Mouse (Mus musculus) liver, postnatal 0 days (tissue): ENCODE measurements around the gene Ndufs2.

Experiments
- CTCF ChIP-seq: sonication (generic); IDR thresholded peaks from 2 replicates; pipeline ENCODE4 v1.5.1; 2016; ENCODE audit warnings: antibody characterized with exemption, low read depth
- EP300 ChIP-seq: IDR thresholded peaks from 2 replicates; pipeline ENCODE4 v1.6.1; 2016; ENCODE audit warnings: antibody characterized with exemption, low read depth, mild to moderate bottlenecking

- TF ChIP-seq CTCF (peak; percentile 62), EP300 (no peak; the same call in 1 of the 2 replicates)
Observed at GRCm38 (mm10) chr1:171294298-171295062, 43.3 kb upstream of the Ndufs2 start, which contains the start of gene Ufc1.
